Mouse (Mus musculus): Measurements from ENCODE around the gene Zfp850.
"Not testable (repeated sequence)": the region's sequence is repeated elsewhere in the genome, so short reads cannot be mapped to it uniquely, and the experiment has no call there.

Zfp850 gene

GRCm38 (mm10) chr7:28013549-28014444, at the start of gene Zfp850:
Zfp850 (minus strand) TSS chr7:28014115.
- DNase-seq (ENCODE audit: low spot score): peak; percentile 83

GRCm38 (mm10) chr7:28059972-28060371, 46.1 kb upstream of the Zfp850 start:
- DNase-seq (ENCODE audit: low spot score): no peak

- DNase-seq (ENCODE audit: low spot score): no peak
Observed at GRCm38 (mm10) chr7:28053046-28053930, 39.4 kb upstream of the Zfp850 start.

GRCm38 (mm10) chr7:28050584-28050983, 36.7 kb upstream of the Zfp850 start:
- DNase-seq (ENCODE audit: low spot score): no peak

GRCm38 (mm10) chr7:28049476-28050409, 35.8 kb upstream of the Zfp850 start, which contains the start of gene Psmc4:
Psmc4 (minus strand) TSS chr7:28050101.
- DNase-seq (ENCODE audit: low spot score): peak; percentile 99

- DNase-seq (ENCODE audit: low spot score): no peak
Observed at GRCm38 (mm10) chr7:28044524-28044923, 30.6 kb upstream of the Zfp850 start.

GRCm38 (mm10) chr7:28014445-28014810, 513 bp upstream of the Zfp850 start:
- DNase-seq (ENCODE audit: low spot score): peak; percentile 17

GRCm38 (mm10) chr7:28010271-28010670, 3.6 kb downstream of the Zfp850 start:
- DNase-seq (ENCODE audit: low spot score): no peak

GRCm38 (mm10) chr7:27982197-27982596, 31.7 kb downstream of the Zfp850 start:
- no peak for DNase-seq (ENCODE audit: low spot score)

GRCm38 (mm10) chr7:27978683-27979528, 35.0 kb downstream of the Zfp850 start, which contains the start of gene Zfp780b:
Zfp780b (minus strand) TSS chr7:27979171.
- peak; percentile 90 for DNase-seq (ENCODE audit: low spot score)

- not testable (repeated sequence) for DNase-seq (ENCODE audit: low spot score)
Observed at GRCm38 (mm10) chr7:27949451-27949850, 64.5 kb downstream of the Zfp850 start.

- DNase-seq (ENCODE audit: low spot score): not testable (repeated sequence)
Observed at GRCm38 (mm10) chr7:27941869-27942268, 72.0 kb downstream of the Zfp850 start.
